Mouse (Mus musculus) lung, adult 2 months (tissue): ENCODE results near the gene Oard1. TPM values are rescaled to one million over a fixed set of nuclear protein-coding genes. Genes with fewer than 3 reads are reported as not detected.

Source experiments
- DNase-seq: peaks from one replicate; pipeline ENCODE4 v3.0.0; 2022
- H3K4me1 ChIP-seq: fragments of 200-500 bp; 2 replicates; pipeline ENCODE4 v1.6.1; 2011; ENCODE audit warnings: low read length; ENCODE audit not compliant: control insufficient read depth, insufficient read depth
- H3K4me3 ChIP-seq: fragments of 200-500 bp; replicated peaks from 2 replicates; pipeline ENCODE3; 2011; ENCODE audit warnings: low read depth, mild to moderate bottlenecking, control low read depth, low read length; ENCODE audit errors: extremely low read depth
- CTCF ChIP-seq: fragments of 200-500 bp; IDR thresholded peaks from 2 replicates; pipeline ENCODE4 v1.5.1; 2011; ENCODE audit warnings: mild to moderate bottlenecking, low read length, control low read depth; ENCODE audit not compliant: insufficient read depth
- POLR2A ChIP-seq: fragments of 200-500 bp; IDR thresholded peaks from 2 replicates; pipeline ENCODE4 v1.6.1; 2011; ENCODE audit warnings: low read depth, mild to moderate bottlenecking, control low read depth, low read length, borderline replicate concordance; ENCODE audit errors: extremely low read depth
- WGBS: fragments of 180-500 bp; shearing (Covaris S2); methylation state at CpG from one replicate; pipeline ENCODE4 v1.1.7; 2018; 5-methylcytosine and 5-hydroxymethylcytosine counted together
- polyA plus RNA-seq: library from polyadenylated mRNA; depleted of rRNA; stranded (reverse); fragments of >200 nt; gene quantifications from 2 replicates; pipeline ENCODE4 v1.2.3, GENCODE M21; 2012

Oard1 gene
- polyA plus RNA-seq, 1 experiment = 11.9 TPM

DNA sequence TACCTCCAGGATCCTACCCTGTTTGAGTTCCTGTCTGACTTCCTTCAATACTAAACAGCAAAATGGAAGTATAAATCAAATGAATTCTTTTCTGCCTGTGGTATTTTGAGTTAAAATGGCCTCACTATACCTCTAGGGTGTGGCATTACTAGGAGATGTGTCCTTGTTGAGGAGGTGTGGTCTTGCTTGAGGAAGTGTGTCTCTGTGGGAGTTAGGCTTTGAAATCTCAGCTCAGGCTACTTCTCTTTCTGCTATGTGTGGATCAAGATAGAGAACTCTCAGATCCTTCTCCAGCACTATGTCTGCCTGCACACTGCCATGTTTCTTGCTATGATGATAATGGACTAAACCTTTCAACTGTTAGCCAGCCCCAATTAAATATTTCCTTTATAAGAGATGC, 30.8 kb upstream of the Oard1 start:
- H3K4me1 ChIP-seq = no peaks in the 10 kb centered on the region
- no peak for DNase-seq
- TF ChIP-seq POLR2A = no peak
- no peak overlapping the region for H3K4me3 ChIP-seq

- no peak for DNase-seq
- H3K4me3 ChIP-seq = no peak overlapping the region
Measured at GRCm38 (mm10) chr17:48385786-48386461, 23.9 kb upstream of the Oard1 start.

GRCm38 (mm10) chr17:48388666-48389065, 21.1 kb upstream of the Oard1 start:
- no peak for DNase-seq
- H3K4me3 ChIP-seq = no peak overlapping the region
- WGBS = 82% methylated on average over 2 of the region's 2 CpGs
- TF ChIP-seq POLR2A = no peak
- no peak for TF ChIP-seq CTCF
- H3K4me1 ChIP-seq = no peaks in the 10 kb centered on the region

More at GRCm38 (mm10) chr17:48385786-48386461, 23.9 kb upstream of the Oard1 start:
- no peaks in the 10 kb centered on the region for H3K4me1 ChIP-seq
- TF ChIP-seq POLR2A (no peak), CTCF (no peak)
- WGBS = 28% methylated on average over 2 of the region's 2 CpGs

GRCm38 (mm10) chr17:48389442-48389841, 20.4 kb upstream of the Oard1 start:
- no peak for TF ChIP-seq POLR2A
- no peak for TF ChIP-seq CTCF
- no peak overlapping the region for H3K4me3 ChIP-seq
- 86% methylated on average over 5 of the region's 5 CpGs for WGBS

GRCm38 (mm10) chr17:48391446-48391845, 18.4 kb upstream of the Oard1 start:
- WGBS = 80% methylated on average over 5 of the region's 5 CpGs
- Histone ChIP-seq H3K4me3 (no peak overlapping the region), H3K4me1 (no peaks in the 10 kb centered on the region)
- TF ChIP-seq POLR2A (no peak), CTCF (no peak)
- no peak for DNase-seq

More at GRCm38 (mm10) chr17:48389442-48389841, 20.4 kb upstream of the Oard1 start:
- no peak for DNase-seq
- no peaks in the 10 kb centered on the region for H3K4me1 ChIP-seq

DNA sequence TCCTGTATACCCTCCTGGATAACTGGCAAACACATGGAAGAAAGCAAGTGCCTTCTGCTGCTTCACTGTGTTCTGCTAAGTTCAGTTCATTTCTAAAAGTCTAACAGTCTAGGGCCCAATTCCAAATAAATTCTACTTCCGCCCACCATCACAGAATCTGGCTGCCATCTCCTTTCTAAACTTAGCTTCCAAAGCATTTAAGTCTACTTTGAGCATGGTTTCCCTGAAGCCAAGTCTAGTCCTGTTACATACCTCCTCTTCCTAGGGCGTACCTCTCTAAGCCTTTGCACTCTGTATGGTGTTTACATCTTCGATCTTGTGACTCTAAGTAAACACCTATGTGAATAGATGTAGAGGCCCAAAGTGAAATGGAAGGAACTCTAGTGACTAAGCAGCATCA, 17.2 kb upstream of the Oard1 start:
- WGBS = 87% methylated on average over 3 of the region's 3 CpGs
- no peak for DNase-seq
- no peaks in the 10 kb centered on the region for H3K4me1 ChIP-seq

GRCm38 (mm10) chr17:48401710-48402109, 8.1 kb upstream of the Oard1 start:
- WGBS = 81% methylated on average over 4 of the region's 4 CpGs
- no peak for DNase-seq
- Histone ChIP-seq H3K4me1 (peaks cover 4% of the 10 kb centered on the region), H3K4me3 (no peak overlapping the region)
- no peak for TF ChIP-seq POLR2A
- no peak for TF ChIP-seq CTCF

More for the DNA sequence above, 17.2 kb upstream of the Oard1 start:
- no peak overlapping the region for H3K4me3 ChIP-seq
- TF ChIP-seq POLR2A = no peak
- no peak for TF ChIP-seq CTCF

DNA sequence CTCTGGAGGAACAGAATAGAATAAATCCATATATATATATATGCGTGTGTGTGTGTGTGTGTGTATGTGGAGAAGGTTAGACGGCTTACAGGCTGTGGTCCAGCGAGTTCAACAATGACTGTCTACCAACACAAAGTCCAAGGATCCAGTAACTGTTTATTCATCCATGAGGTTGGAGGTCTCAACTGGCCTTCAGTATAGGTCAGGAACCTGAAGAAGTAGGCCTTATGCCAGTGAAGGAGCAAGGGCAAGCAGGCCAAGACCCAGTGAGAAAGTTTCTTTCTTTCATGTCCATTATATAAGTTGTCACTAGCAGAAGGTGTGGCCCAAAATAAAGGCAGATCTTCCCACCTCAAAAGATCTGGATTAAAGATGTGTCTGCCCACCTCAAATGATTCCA, 7.1 kb upstream of the Oard1 start:
- 92% methylated on average over 3 of the region's 3 CpGs for WGBS
- no peak for DNase-seq
- H3K4me1 ChIP-seq = peaks cover 8% of the 10 kb centered on the region
- TF ChIP-seq POLR2A (no peak), CTCF (no peak)
- no peak overlapping the region for H3K4me3 ChIP-seq

GRCm38 (mm10) chr17:48403848-48404247, 6.0 kb upstream of the Oard1 start:
- H3K4me3 ChIP-seq = no peak overlapping the region
- no peak for DNase-seq
- peaks cover 8% of the 10 kb centered on the region for H3K4me1 ChIP-seq
- WGBS = 52% methylated on average over 2 of the region's 2 CpGs
- TF ChIP-seq CTCF (no peak), POLR2A (no peak)

DNA sequence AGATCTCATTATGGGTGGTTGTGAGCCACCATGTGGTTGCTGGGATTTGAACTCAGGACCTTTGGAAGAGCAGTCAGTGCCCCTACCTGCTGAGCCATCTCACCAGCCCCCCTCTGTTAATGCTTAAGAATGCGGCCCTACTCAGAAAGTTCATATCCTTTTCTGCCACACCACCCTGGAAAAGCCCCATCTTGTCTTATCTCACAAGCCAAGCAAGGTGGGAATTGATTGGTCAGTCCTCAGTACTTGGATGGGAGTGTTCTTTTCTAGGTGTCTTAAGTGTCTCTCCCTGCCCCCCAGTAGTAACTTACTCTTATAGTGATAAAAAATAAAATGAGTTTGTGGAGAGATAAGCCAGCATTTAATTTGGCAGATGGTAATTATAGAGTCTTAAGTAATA, 5.1 kb upstream of the Oard1 start:
- 76% methylated on average over 1 of the region's 1 CpGs for WGBS
- no peak for TF ChIP-seq POLR2A
- no peak for TF ChIP-seq CTCF
- no peak overlapping the region for H3K4me3 ChIP-seq
- peaks cover 8% of the 10 kb centered on the region for H3K4me1 ChIP-seq
- DNase-seq = no peak
